Mouse (Mus musculus) neural tube, embryonic 10.5 days (tissue): Measurements from ENCODE around the gene Wnt2b.

ENCODE experiments used
- DNase-seq: peaks from one replicate; pipeline ENCODE4 v3.0.0-alpha.2; 2017; ENCODE audit warnings: low spot score; ENCODE audit errors: extremely low spot score

The Wnt2b gene

DNA sequence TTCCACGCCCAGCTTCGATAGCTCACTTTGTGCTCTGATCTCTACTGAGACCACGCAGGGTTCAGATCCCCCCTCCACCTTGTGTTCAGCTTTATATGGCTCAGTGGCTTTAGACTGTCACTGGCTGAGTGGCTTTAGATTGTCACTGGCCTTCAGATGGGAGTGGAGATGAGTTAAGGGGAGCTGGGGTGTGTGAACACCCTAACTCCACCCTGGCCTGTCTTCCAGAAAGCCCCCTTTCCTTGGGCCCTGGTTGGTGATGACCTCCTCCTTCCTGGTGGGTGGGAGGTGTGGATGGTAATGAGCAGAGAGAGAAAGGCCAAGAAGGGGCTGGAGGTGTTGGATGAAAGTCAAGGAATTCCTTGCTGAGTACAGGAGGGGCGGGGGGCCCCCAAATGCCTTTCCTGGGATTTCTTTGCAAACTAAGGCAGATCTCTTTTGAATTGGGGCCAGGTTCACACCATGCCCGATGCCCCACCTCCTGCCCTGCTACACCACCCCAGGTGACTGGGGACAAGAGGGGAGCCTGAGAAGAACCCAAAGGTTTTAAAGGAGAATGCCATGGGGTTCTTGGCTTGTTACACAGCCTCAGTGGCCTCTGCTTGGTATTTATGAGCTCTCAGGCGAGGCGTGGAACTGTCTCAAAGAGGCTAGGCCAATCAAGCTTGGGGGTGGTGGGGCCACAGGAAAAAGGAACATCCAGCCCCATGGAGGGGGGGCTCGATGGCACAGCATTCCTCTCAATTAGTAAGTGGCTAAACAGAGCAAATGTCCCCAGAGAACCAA is 3.5 kb upstream of the Wnt2b start:
- DNase-seq: no peak

- DNase-seq: no peak
Observed at GRCm38 (mm10) chr3:104963331-104964276, 1.9 kb upstream of the Wnt2b start.

- DNase-seq: no peak
Observed at GRCm38 (mm10) chr3:104962866-104963265, 1.1 kb upstream of the Wnt2b start.

DNA sequence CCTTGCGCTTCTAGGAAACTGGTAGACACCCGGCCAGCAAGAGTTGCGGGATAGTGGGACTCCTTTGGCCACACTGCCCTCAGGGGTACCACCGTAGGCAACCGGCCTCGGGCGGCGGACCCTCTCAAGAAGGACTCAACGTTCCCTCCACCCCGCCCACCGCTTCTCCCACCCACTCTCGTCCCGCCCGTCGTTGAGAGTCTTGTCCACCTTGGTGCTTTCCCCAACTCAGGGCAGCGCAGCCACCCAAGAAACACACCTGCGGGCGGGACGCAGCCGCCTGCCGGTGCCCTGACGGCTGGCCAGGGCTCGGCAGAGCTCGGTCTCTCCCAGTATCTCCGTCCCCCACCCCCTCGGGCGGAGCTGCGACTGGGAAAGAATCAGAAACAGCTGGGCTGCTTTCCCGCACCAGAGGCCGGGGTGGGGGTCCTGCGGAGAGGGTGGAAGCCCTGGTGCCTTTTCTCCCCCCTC is 455 bp upstream of the Wnt2b start:
- DNase-seq: peak; percentile 67

DNA sequence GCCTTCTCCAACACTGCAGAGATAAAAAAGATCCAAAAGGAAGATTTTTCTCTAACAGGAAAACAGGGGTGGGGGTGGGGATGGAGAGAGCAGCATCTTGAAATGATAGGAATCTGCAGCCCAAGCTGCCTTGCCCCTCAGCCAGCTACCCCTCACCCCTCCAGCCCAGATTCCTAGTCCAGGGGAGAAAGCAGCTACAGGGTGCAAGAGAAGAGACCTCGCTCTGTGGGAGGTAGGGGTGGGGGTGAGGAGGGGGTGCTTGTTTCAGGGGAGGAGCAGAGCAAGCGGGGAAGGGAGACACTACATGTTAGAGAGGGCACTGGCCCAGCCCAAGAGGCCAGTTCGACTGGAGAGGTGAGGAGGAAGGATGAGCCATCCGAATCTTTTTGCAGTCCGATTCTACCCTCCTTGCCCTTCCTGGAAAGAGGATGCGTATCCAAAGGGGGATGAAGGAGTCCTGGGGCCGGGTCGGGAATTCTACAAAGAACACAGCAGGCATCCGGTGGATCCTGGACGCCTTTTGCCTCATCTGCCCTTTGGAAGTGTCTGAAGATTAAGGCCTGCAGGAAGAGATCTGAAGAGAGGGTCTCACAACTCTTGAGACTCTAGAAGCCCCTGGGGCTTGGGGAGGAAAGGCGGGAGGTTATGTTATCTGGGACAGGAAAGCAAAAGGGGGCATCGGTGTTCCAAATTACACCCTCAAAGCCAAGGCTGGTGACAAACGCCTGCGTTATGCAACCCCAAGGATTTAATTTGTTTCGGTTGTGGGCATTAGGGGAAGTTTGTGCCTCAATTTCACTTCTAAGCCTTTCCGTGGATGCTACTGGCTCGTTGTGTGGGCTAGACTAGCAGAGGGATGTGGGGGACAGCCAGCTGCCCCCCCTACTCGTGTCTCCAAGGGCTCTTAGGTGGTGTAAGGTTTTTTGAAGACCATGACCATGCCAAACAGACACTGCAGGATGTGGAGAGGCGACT is 1.4 kb downstream of the Wnt2b start:
- no peak for DNase-seq

GRCm38 (mm10) chr3:104956131-104956581 is 5.6 kb downstream of the Wnt2b start:
- peak; percentile 12 for DNase-seq

GRCm38 (mm10) chr3:104954551-104954950 is 7.2 kb downstream of the Wnt2b start:
- DNase-seq: peak; percentile 6

DNA sequence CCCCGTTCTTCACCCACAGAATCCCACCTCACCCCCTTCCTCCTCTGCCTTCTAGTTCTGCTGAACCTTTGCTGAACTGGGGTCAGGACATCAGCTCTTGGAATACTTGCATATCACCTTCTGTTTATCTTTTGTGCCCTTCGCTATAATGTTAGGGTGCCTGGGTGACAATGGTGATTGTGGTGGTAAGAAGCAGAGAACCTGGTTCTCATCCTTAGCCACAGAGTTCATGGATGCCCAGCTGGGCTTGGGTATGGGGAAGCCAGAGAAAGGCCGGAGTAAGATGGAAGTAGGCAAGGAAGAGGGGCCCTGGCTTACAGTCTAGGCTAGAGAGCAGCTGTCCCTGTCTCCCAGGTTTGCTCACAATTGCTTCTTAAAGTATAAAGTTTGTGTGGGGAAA is 7.6 kb downstream of the Wnt2b start:
- no peak for DNase-seq

DNA sequence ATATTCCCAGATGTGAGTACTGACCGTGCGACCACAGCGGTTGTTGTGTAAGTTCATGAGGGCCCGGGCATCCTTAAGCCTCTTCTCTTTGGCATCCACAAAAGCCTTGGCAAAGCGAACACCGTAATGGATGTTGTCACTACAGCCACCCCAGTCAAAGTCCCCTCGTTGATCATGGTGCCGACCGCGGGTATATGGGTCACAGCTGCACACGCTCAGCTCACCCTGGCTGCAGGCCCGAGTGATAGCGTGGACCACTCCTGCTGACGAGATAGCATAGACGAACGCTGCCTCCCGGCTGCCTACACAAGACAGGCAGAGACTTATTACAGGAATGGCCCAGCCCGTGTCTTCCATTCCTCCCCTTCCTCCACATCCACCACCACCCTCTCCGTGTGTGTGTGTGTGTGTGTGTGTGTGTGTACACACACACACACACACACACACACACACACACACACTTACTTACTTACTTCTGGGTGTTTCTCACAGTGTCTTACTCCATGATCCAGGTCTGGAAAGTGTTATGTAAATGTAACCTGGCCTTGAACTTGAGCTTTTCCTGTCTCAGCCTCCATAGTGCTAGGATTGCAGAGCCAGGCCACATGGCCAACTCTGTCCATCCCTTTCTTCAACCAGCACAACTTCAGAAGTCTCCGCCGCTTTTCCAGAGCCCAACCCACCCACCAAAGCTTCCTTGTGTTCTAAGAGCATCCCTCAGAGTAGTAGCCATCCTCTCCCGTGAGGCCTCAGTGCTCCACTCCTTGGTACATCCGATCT is 8.6 kb downstream of the Wnt2b start:
- no peak for DNase-seq

DNA sequence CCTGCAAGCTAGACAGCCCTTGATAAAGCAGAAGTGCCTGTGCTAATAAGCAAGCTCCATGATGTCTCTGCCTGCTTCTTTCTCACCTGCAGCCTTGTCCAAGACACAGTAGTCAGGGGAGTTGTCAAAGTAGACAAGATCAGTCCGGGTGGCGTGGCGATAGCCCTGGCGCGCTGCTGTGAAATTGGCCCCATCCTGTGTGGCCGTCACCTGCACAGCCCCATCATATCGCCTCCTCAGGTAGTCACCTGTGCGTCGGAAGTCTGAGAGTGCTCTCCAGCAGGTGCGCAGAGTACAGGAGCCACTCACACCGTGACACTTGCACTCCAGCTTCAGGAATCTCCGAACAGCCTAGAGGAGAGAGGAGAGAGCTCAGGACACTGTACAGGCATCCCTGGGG is 10.8 kb downstream of the Wnt2b start:
- no peak for DNase-seq

DNA sequence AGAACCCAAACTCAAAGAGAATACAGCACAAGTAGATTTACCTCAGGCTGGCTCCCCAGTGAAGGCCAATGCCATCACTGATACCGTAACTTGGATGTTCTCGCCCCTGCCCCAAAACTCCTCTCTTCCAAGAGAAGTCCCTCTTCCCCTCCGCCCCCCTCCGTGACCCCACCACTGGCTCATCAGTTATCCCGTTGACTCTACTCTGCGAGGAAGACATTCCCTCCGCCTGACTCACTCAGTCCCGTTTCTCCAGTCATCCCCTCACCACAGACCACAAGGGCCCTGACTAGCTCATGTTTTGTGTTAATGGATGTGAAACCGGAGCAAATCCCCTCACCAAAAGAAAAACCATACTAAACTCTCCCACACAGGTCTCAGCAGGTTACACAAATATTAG is 16.8 kb downstream of the Wnt2b start:
- no peak for DNase-seq

DNA sequence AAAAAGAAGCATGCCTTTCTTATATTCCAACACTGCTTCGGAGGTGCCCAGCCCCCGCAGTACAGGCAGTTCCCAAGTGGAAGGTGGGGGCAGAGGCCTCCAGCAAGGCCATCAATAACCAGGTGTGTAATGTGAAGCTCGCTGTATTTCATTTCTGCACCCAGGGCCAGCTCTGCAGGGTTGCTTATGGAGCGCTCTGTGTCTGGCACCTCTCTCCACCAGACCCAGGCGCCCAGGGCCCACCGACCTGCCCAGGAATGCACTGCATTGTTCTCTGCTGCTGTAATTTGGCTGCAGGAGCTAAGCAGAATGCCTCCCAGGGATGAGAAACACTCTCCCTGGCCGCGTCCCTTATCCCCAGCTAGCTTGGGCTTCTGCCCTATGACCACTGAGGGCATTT is 18.4 kb downstream of the Wnt2b start:
- no peak for DNase-seq

DNA sequence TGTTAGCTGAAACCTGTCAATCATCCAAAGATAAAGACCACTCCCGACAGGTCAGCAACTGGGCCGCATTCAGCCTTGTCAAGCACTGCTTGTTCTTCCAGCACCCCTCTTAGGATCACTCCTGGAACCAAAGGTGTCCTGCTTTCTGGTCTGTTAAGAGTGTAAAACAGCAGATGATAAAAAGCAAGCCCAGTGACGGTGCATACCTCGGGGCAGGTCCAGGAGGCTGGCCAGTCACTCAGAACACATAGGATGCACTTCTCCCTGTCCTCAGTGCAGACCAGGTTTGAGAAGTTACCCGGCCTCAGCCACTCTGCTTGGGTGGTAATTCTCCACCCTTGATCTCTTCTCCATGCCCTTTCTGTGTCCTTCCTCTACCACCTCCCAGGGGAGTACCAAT is 19.0 kb downstream of the Wnt2b start:
- no peak for DNase-seq

DNA sequence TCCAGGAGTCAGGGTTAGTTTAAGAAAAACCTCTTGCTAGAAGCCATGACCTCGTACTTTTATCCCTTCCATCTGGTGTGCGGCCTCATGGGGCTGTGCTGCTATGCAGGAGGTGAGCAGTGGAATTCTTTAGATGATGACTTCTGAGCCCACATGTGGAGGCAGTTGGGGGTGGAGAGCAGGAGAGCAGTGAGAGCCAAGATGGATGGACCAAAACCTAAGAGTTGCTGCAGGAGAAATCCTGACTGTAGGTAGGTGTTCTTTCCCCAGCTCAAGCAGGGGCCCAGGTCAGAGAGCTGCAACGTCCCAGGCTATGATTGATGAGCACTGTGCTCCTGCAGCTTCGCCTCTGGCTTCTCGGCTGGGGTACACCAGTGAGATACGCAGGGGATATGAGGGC is 21.0 kb downstream of the Wnt2b start:
- peak; percentile 44 for DNase-seq

DNA sequence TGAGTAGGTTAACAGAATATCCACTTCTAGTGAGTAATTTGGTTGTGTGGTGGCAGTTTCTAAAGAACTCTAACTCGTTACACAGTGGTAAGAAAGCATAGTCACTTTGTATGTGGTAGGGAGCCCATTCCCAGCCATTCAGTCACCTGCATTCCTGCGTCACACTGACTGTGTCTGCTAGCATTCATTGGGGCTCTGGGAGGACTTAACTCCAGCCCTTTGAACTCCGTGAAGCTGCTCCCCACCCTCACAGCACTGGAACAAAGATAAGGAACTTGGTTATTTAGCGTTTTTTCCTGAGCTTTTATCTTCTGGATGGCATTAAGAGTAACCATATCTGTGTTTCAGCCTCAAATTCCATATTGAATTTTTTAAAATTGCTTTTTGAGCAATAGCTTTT is 23.4 kb downstream of the Wnt2b start:
- no peak for DNase-seq

- DNase-seq: no peak
Observed at GRCm38 (mm10) chr3:104937728-104938305, 23.9 kb downstream of the Wnt2b start.

GRCm38 (mm10) chr3:104929385-104929784 is 32.3 kb downstream of the Wnt2b start:
- DNase-seq: no peak

GRCm38 (mm10) chr3:104914986-104915385 is 46.7 kb downstream of the Wnt2b start:
- DNase-seq: no peak

- no peak for DNase-seq
Observed at GRCm38 (mm10) chr3:104909195-104909594, 52.5 kb downstream of the Wnt2b start.

DNA sequence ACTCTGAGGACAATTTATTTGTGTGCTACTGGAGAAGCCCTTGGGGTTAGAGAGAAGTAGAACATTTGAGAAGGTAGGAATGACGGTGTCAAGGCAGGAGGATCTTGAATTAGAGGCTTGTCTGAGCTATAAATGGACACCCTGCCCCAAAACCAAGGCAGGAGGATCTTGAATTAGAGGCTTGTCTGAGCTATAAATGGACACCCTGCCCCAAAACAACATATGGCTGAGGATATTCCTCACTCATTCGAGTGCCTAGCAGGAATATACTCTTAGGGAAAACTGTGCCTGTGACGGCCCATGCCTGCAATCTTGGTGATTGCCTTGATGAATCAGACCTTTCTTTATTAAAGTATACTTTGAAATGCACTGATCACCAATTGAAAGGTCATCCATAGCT is 55.7 kb downstream of the Wnt2b start:
- no peak for DNase-seq
